Mouse (Mus musculus) heart, adult 2 months (tissue): ENCODE results near the gene Pafah1b1. TPM values are rescaled to one million over a fixed set of nuclear protein-coding genes. Genes with fewer than 3 reads are reported as not detected.

Source experiments
- DNase-seq, 2 experiments: peaks; one replicate each; pipeline ENCODE4 v3.0.0; 2021
- H3K27ac ChIP-seq: fragments of 200-600 bp; 2 replicates; pipeline ENCODE4 v1.8.1; 2022
- H3K27me3 ChIP-seq: fragments of 200-500 bp; 2 replicates; pipeline ENCODE4 v1.6.1; 2012; ENCODE audit warnings: mild to moderate bottlenecking, low read length, inconsistent platforms, mixed read lengths; ENCODE audit not compliant: control insufficient read depth, insufficient read depth
- H3K36me3 ChIP-seq: fragments of 200-500 bp; 2 replicates; pipeline ENCODE4 v1.6.1; 2012; ENCODE audit warnings: low read length, inconsistent platforms; ENCODE audit not compliant: control insufficient read depth, insufficient read depth
- H3K4me1 ChIP-seq: fragments of 200-500 bp; 2 replicates; pipeline ENCODE4 v1.6.1; 2011; ENCODE audit warnings: low read length; ENCODE audit not compliant: control insufficient read depth, insufficient read depth
- H3K4me3 ChIP-seq: fragments of 200-600 bp; 2 replicates; pipeline ENCODE4 v1.8.1; 2022
- H3K79me2 ChIP-seq: fragments of 200-500 bp; replicated peaks from 2 replicates; pipeline ENCODE4 v1.6.1; 2012; ENCODE audit warnings: mild to moderate bottlenecking, inconsistent platforms, low read length, moderate library complexity, mixed read lengths; ENCODE audit not compliant: control insufficient read depth, insufficient read depth
- H3K9ac ChIP-seq: fragments of 200-500 bp; 2 replicates; pipeline ENCODE4 v1.6.1; 2012; ENCODE audit warnings: low read depth, mild to moderate bottlenecking, control low read depth, inconsistent platforms, low read length, mixed read lengths
- CTCF ChIP-seq: fragments of 200-600 bp; IDR thresholded peaks from 2 replicates; pipeline ENCODE4 v1.8.1; 2022; ENCODE audit warnings: antibody characterized with exemption, mild to moderate bottlenecking, moderate library complexity
- EP300 ChIP-seq: fragments of 200-500 bp; IDR thresholded peaks from 2 replicates; pipeline ENCODE4 v1.6.1; 2011; ENCODE audit warnings: low read depth, low read length, control low read depth; ENCODE audit not compliant: insufficient read depth
- POLR2A ChIP-seq: fragments of 200-500 bp; IDR thresholded peaks from 2 replicates; pipeline ENCODE4 v1.6.1; 2011; ENCODE audit warnings: mild to moderate bottlenecking, low read depth, low read length, control low read depth; ENCODE audit not compliant: insufficient read depth
- WGBS: fragments of 180-500 bp; shearing (Covaris S2); methylation state at CpG from one replicate; pipeline ENCODE4 v1.1.7; 2018; 5-methylcytosine and 5-hydroxymethylcytosine counted together
- intact Hi-C: fragments of 180-260 bp; cut with DNase I; formaldehyde crosslinking; loops from one replicate; pipeline ENCODE4 v1.15.1; 2025
- polyA plus RNA-seq: library from polyadenylated mRNA; depleted of rRNA; stranded (reverse); fragments of >200 nt; gene quantifications from 2 replicates; pipeline ENCODE4 v1.2.3, GENCODE M21; 2012
- total RNA-seq, 2 experiments: library from RNA; stranded (reverse); gene quantifications; 2 replicates each; pipeline ENCODE4 v1.2.3; 2021

Gene Pafah1b1
- total and polyA plus RNA-seq, 3 experiments, result 30.2 to 233 (median 208) TPM

DNA sequence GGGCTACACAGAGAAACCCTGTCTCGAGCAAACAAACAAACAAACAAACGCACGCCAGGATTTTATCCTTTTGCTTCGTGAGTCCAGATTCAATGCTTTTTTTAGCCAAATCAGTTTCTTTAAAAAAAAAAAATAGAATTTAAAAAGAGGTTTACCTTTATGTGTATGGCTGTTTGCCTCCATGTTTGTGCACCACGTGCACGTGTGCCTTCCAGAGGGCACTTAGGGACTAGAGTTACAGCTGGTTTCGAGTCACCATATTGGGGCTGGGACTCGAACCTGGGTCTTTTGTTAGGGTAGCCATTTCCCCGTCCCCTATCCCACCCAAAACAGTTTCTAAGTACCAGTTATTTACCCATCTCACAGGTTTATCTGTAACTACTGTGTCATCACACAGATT is 45.6 kb upstream of the Pafah1b1 start:
- Histone ChIP-seq H3K27me3 (no peaks in the 10 kb centered on the region), H3K4me1 (peaks cover 4% of the 10 kb centered on the region), H3K79me2 (peaks cover 1% of the 10 kb centered on the region; the same call in 1 of the 2 replicates), H3K36me3 (no peaks in the 10 kb centered on the region), H3K9ac (no peak overlapping the region), H3K4me3 (peak overlapping the region; percentile 86), H3K27ac (peak overlapping the region; percentile 80)
- no peak for DNase-seq
- 78% methylated on average over 9 of the region's 9 CpGs for WGBS
- intact Hi-C loops, result loop anchor here (2.0 kb wide), 1 partner anchor 45 kb away; the partner anchor contains the start of gene Pafah1b1
- TF ChIP-seq EP300 (no peak), CTCF (no peak), POLR2A (no peak)

DNA sequence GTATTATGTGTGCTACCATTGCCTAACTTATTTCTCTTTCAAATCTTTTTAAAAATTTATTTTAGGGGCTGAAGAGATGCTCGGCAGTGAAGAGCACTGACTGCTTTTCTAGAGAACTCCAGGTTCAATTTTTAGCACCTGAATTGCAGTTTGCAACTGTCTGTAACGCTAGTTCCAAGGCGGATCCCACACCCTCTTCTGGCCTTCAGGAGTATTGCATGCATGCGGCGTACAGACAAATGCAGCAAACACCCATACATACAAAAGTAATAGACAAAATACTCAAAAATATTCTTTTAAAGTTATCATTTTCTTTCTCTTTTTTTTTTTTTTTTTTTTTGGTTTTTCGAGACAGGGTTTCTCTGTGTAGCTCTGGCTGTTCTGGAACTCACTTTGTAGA is 43.6 kb upstream of the Pafah1b1 start:
- DNase-seq, result peak; percentile 17 to 46

DNA sequence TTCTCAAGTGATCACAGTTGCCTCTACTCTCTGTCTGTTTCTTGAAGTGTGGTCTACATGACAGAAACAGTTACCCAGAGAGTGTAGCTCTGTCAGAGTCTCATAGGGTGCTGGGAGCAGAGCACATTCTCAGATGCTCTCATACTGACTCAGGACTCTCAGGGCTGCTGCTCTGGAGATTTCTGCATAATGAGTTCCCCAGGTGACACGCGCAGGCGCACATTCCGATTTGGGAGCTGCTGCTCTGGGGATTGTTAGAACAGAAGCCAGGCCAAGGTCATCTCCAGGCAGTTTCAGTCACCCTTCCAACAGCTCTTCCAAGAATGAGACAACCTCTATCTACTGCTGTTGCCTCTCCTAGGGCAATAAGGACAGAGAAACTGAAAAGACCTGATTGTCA is 43.0 kb upstream of the Pafah1b1 start:
- no peak overlapping the region for H3K27ac ChIP-seq
- peak in 1 of 2 experiments; percentile 32 for DNase-seq
- WGBS, result 65% methylated on average over 4 of the region's 4 CpGs

More for the DNA sequence above, 43.6 kb upstream of the Pafah1b1 start:
- no peak overlapping the region for H3K9ac ChIP-seq
- H3K36me3 ChIP-seq, result no peaks in the 10 kb centered on the region
- no peak overlapping the region for H3K27ac ChIP-seq
- no peak overlapping the region for H3K4me3 ChIP-seq
- H3K4me1 ChIP-seq, result peaks cover 4% of the 10 kb centered on the region
- H3K79me2 ChIP-seq, result no peaks in the 10 kb centered on the region; the same call in 1 of the 2 replicates
- intact Hi-C loops, result loop anchor here (1.0 kb wide), 1 partner anchor 134 kb away; no protein-coding TSS in a partner anchor
- whole genome bisulfite sequencing, result 45% methylated on average over 6 of the region's 6 CpGs
- no peaks in the 10 kb centered on the region for H3K27me3 ChIP-seq
- TF ChIP-seq CTCF (peak; percentile 74), POLR2A (no peak), EP300 (no peak)

DNA sequence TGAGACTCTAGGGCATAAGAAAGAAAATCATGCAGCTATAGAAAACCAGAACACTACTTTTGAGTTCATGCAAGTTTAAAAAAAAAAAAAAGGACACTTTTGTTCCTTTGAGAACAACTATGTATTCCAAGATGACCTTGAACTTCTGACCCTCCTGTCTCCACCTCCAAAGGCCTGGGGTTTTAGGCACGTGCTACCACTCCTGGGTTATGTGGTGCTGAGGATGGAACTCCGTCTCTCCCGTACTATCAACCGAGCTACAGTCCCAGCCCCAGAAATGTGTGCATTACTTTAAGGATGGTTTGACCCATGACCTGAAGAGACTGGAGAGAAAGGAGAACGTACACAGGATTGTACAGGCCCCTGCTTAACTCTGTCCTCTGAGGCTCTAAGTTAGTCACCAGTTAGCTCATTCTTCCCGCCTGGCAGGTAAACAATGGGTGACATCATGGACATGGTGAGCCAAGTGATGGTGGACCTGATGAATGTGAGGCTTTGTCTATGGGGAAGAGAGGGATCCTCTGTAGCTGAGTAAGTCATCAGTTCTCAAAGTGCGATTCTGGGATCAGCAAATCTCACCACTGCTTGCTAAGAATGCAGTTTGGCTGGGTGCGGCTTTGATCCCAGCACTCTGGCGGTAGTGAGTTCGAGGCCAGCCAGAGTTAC is 39.6 kb upstream of the Pafah1b1 start:
- no peak overlapping the region for H3K27ac ChIP-seq
- H3K4me3 ChIP-seq, result no peak overlapping the region
- no peaks in the 10 kb centered on the region for H3K36me3 ChIP-seq
- TF ChIP-seq CTCF, result no peak
- 72% methylated on average over 10 of the region's 10 CpGs for whole genome bisulfite sequencing
- H3K4me1 ChIP-seq, result no peaks in the 10 kb centered on the region
- H3K27me3 ChIP-seq, result no peaks in the 10 kb centered on the region
- no peaks in the 10 kb centered on the region for H3K79me2 ChIP-seq
- intact Hi-C loops, result no loop called here
- DNase-seq, result no peak
- H3K9ac ChIP-seq, result no peak overlapping the region

More for the DNA sequence above, 43.0 kb upstream of the Pafah1b1 start:
- Histone ChIP-seq H3K4me1 (peaks cover 4% of the 10 kb centered on the region), H3K36me3 (no peaks in the 10 kb centered on the region), H3K4me3 (no peak overlapping the region), H3K27me3 (no peaks in the 10 kb centered on the region), H3K9ac (no peak overlapping the region), H3K79me2 (no peaks in the 10 kb centered on the region; the same call in 1 of the 2 replicates)
- intact Hi-C loops, result no loop called here
- TF ChIP-seq POLR2A (no peak), EP300 (no peak), CTCF (no peak)

DNA sequence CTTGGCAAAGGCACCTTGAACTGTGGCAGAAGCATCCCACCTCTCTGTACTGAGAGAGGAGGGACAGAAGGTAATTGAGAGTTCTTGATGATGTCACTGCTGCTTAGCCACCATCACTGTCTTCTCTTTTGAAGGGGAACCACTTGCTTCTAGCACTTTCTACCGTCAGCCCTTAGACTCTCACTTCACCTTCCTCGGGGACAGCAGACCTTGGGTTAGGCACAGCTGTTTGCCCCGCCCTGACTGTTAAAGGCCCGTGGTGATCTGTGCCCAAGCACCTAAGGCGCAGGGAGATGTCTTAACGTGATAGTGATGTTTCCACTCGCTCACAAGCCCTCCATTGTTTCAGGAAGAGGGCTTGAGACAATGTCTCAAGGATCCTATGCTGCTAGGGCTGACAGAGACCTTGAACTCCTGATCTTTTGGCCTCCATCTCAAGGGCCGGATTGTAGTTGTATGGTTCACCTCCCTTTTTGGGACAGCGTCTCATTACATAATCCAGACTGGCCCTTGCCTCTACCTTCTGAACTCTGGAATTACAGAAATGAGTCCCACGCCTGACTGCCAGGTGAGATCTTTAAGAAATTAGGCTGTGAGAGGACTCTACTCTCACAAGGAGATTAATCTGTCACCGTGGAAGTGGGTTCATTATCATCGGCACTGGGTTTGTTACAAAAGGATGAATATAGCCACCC is 36.7 kb upstream of the Pafah1b1 start:
- Histone ChIP-seq H3K79me2 (no peaks in the 10 kb centered on the region), H3K36me3 (no peaks in the 10 kb centered on the region), H3K9ac (no peak overlapping the region), H3K4me3 (no peak overlapping the region), H3K4me1 (no peaks in the 10 kb centered on the region; the same call in 1 of the 2 replicates), H3K27ac (no peak overlapping the region), H3K27me3 (no peaks in the 10 kb centered on the region)
- no peak for DNase-seq
- no peak for TF ChIP-seq POLR2A
- no peak for TF ChIP-seq CTCF
- no peak for TF ChIP-seq EP300
- intact Hi-C loops, result no loop called here
- 69% methylated on average over 12 of the region's 12 CpGs for WGBS

DNA sequence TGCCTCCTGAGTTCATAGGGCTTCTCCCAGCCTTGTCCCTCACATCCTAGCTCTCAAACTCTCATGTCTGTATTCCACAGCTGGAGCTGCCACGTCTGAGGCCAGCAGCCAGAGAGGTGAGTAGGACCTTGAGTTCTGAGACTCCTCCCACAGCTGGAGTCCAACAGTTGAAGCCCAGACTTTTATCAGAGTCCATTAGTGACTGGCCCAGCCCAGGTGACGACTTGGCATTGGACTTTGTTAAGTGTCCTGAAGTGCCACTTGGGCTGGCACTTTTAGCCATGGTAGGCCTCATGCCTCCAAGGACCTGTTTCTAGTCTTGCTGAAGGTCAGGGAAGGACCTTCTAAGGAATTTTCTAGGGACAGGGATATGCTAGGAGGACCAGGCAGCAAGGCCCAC is 32.2 kb upstream of the Pafah1b1 start:
- Histone ChIP-seq H3K4me3 (no peak overlapping the region), H3K27me3 (no peaks in the 10 kb centered on the region), H3K36me3 (no peaks in the 10 kb centered on the region), H3K4me1 (no peaks in the 10 kb centered on the region; the same call in 1 of the 2 replicates), H3K27ac (peak overlapping the region; percentile 57; the same call in 1 of the 2 replicates), H3K79me2 (no peaks in the 10 kb centered on the region), H3K9ac (no peak overlapping the region)
- intact Hi-C loops, result no loop called here
- WGBS, result 36% methylated on average over 2 of the region's 2 CpGs
- no peak for TF ChIP-seq CTCF
- peak; percentile 52; the same call in 1 of the 2 replicates for TF ChIP-seq EP300
- no peak for TF ChIP-seq POLR2A
- DNase-seq, result peak; percentile 34 to 71
